Mouse (Mus musculus): ENCODE results near the gene Lgmn. TPM values are rescaled to one million over a fixed set of nuclear protein-coding genes. Genes with fewer than 3 reads are reported as not detected.

The Lgmn gene
- total RNA-seq, 2 experiments from 2014 or later, result 117 to 127 TPM

DNA sequence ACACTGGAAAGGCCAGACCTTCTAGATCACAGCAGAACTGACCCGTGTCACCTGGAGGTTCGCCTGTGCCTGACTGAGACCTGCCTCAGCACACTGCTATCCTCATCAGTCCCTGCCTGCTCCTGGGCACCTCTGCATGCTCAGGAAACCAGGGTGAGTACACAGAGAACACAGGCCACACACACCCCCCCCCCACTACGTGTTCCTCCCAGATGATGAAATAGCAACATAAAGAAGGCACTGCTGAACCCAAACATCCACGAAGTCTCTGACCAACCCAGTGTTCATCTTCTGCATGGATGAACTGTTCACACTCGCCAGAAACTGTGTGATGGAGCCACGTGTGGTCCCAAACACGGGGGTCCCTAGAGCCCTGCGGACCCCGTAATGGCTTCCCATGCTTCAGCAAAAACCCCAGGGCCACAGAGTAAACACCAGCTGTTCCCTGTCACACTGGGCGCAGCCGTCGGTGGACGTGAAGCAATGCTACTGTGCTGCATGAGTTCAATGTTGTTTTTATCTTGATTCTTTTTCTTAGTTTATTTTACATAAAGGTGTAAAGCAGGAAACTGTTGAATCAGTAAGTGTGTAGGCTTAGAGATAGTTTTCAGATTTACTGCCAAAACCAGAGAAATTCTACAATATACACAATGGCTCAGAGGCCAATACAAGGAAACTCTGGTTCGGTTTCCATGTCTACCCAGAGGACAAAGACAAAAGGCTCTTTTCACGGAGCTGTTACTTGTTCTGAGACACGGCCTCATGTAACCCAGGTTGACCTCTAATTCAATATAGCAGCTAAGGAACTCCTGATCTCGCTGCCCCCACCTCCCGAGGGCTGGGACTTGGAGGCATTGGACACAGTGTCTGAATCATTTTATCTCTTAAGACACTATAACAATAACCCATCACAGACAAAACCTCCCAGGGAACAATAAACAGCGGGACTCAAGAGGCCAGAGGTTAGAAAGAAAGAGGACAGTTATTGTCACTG lies 43.3 kb downstream of the Lgmn start:
- intact Hi-C loops (cut with DNase I), result no loop called here
- no peak for DNase-seq (ENCODE audit: low spot score in 2 of 2)

DNA sequence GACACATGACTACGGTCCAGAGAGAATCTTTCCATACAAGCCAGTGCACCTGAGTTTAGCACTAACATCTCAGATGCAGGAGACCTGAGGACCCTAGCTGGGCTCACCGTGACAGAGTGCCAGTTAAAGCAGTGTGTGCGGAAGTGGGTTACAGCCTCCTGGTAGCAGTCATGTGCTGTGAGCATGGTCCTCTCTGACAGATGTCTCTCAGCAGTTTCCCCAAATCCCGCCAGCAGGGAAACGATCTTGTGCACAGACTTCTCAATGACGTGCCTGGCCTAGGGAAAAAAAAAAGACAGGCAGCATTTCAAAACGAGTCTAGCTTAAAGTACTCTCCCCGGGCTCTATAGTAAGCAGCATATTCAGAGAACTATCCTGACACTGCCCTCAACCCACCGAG lies 44.1 kb downstream of the Lgmn start:
- intact Hi-C loops (cut with DNase I), result no loop called here
- DNase-seq (ENCODE audit: low spot score in 2 of 2), result no peak

DNA sequence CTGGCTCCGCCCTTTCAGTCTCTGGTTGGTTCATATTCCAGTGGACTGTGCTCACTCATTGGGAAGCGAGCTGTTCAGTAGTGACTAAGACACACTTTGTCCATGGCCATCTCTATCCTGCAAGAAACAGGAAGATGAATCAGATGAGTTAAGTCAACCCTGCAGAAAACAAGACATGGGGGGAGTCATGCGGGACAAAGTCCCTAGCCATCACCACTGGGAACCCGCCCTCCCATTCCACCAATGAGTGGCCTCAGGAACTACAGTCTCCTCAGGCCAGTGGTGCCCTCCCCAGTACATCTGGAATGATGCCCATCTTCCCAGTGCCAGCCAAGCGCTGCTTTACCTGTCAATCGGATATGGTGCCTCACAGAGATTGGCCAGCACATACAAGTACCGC lies 45.1 kb downstream of the Lgmn start:
- no peak for DNase-seq (ENCODE audit: low spot score in 2 of 2)
- intact Hi-C loops (cut with DNase I), result no loop called here

DNA sequence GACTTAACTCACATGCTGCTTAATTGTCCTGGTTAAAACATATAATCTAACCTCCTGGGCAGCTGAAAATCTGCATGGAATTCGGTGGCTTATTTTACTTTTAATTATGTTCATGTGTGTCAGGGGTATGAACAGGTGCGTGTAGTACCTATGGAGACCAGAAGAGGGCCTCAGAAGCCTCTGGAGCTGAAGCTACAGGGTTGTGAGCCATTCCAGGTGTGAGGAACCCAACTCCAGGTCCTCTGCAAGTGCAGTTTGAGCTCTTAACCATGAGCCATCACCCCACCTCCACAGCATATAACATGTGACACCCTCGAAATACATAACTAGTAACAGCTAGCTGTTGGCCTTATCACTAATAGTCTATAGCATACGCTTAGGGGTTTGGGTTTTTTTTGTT lies 47.6 kb downstream of the Lgmn start:
- intact Hi-C loops (cut with DNase I), result no loop called here
- peak; percentile 32 to 43 for DNase-seq (ENCODE audit: low spot score in 2 of 2)

DNA sequence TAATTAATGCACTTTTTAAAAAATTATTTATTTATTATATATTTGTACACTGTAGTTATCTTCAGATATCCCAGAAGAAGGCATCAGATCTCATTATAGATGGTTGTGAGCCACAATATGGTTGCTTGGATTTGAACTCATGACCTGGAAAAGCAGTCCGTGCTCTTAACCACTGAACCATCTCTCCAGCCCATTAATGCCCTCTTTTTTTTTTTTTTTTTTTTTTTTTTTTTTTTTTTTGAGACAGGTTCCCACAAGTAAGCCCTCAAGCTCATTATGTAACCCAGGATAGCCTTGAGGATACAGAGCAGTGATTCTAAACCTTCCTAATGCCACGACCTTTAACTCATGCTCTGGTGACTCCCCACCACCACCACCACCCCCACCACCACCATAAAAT lies 48.5 kb downstream of the Lgmn start:
- no peak for DNase-seq (ENCODE audit: low spot score in 2 of 2)
- intact Hi-C loops (cut with DNase I), result no loop called here

DNA sequence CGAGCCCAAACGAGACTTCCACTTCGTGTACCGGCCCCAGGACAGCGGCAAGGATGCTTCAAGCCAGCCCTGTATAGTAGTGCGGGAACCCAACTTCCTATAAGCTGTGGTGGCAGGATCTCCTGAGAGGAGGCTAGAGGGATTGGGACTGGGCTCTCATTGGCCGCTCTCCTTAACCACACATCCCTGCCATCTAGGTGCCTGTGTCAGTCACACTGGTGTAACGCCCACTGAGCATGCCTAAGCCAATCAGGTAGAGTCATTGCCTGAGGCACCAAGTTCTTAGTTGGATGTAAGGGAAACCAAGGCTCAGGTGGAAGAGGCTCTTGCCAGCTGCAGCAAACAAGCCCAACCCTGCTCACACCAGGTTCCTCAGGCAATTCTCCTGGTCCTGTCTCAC lies 49.6 kb downstream of the Lgmn start:
- intact Hi-C loops (cut with DNase I), result no loop called here
- peak; percentile 25 to 30 for DNase-seq (ENCODE audit: low spot score in 2 of 2)

DNA sequence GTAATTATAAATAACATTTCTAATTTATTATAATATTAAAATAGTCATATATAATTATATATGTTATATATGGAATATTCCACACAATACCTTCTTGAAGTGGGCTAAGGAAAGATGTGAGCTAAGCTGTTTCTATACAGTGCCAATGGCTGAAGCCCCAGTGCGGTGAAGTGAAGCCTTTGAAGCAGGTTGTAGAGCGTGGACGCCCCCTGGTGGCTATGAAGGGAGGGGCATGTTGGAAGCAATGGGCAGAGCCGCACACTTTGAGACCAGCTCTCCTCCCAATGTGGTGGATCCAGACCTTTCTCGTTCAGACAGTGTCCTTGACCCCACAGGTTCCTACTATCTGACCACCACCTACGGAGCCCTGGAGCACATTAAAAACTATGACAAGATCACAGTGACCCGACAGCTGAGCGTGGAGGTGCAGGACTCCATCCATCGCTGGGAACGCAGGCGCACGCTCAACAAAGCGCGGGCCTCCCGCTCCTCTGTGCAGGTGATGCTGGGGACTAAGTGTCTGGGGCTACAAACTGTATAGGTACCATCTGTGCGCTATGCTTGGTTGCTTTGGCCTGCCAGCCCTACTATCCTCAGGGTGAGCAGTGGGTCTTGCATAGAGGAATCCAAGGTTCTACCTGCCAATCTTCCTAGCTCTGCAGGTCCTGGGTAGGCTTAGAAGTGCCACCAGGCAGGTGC lies 52.2 kb downstream of the Lgmn start:
- peak; percentile 92 to 93 for DNase-seq (ENCODE audit: low spot score in 2 of 2)
- intact Hi-C loops (cut with DNase I), result loop anchor here (5.0 to 10.0 kb wide), 3 partner anchors 133 to 405 kb away; no protein-coding TSS in a partner anchor

DNA sequence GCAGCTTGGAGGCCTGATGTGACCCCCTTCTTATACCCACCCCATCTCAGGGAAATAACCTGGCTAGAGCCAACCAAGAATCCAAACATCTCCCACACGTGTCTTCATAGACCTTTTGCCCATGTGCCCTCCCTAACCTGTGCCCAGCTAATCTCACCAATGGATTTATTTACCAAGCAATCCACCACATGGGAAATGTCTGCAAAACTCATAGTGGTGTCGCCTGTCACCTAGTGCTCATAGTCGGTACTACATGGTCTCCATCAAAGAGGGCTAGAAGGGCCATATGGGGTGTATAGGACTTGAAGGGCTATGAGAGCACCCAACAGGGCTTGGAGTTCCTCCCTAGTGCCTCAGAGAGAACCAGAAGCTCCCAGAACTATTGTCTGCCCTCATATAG lies 54.8 kb downstream of the Lgmn start:
- DNase-seq (ENCODE audit: low spot score in 2 of 2), result peak; percentile 61 to 71
- intact Hi-C loops (cut with DNase I), result loop anchor here (5.0 to 10.0 kb wide), 4 partner anchors 130 to 403 kb away; no protein-coding TSS in a partner anchor

DNA sequence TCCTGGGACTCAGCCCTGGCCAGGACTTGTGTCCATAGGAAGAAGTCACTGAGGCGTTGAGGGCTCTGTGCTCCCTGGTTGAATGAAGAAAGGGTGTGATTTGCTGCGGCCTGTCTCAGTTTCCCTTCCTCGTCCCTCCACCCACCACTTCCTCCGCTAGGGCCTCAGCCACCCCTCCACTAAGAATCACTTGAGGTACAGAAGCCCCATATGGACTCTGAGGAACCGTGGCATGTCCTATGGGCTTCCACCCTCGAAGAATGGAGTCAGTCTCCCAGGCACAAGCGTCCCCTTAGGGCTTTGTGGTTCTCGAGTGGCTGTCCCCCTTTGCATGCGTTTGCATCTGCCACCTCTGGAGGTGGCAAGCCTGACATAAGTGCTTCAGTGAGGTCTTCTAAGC lies 56.3 kb downstream of the Lgmn start:
- no peak for DNase-seq (ENCODE audit: low spot score in 2 of 2)
- intact Hi-C loops (cut with DNase I), result loop anchor here (5.0 to 10.0 kb wide), 2 partner anchors 128 to 201 kb away; no protein-coding TSS in a partner anchor

DNA sequence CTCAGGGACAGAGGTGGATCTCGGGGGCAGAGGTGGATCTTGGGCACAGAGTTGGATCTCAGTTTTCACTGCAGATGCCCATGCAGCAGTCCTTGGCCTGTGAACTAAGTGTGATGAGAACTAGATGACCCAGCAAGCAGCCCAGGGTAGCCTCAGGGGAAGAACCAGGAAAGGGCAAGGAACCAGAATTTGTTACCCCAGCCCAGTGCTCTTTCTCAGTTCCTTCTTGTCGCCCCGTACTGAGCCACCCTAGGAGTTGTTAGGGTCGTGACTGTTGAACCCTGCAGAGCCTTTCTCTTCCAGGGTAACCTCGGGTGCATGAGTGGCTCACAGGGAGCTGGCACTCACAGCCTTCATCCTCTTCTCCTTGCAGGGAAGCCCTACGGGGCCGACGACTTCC lies 57.4 kb downstream of the Lgmn start:
- DNase-seq (ENCODE audit: low spot score in 2 of 2), result no peak
- intact Hi-C loops (cut with DNase I), result loop anchor here (5.0 to 10.0 kb wide), 2 partner anchors 127 to 200 kb away; no protein-coding TSS in a partner anchor

DNA sequence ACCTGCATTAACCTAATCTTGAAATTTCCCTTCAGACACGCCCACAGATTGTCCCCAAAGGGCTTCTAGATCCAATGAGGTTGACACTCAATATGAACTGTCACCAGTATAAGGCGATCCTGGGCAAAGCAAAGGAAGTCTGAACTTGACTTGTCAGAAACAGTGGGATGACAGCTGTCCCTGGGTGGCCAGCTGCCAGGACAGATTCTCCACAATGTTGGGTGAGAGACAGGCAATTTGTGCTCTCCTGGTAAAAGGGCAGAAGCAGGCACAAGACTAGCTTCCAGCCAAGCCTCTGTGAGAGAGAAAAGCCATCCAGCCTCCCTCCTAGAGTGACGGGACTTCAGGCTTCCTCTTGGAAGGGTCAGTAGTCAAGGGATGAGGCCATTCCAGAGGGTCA lies 67.3 kb downstream of the Lgmn start:
- DNase-seq (ENCODE audit: low spot score in 2 of 2), result no peak
- intact Hi-C loops (cut with DNase I), result no loop called here

DNA sequence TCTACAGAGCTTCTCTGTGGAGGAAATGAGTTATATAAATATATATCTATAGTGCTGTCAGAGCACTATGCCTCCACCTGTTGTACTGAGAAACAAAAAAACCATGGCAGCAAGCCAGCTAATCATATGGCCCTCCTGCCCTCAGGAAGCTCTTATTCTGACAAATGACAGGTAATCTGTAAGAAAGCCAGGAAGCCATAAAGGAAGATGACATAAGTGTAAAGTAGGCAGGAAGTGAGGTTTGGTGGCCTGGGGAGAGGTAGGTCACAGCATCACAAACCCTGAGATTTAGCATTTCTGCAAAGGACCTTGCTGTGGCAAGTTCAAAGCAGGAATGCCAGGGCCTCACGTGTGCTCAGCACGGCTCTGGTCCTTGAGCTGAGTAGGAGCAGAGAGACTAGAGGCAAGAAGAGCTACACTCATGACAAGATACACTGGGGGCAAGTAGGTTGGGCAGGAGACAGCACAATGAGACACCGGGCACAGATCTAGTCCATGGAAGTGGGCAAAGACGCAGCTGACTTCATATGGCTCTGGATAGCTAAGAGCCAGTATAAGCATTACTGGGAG lies 68.6 kb downstream of the Lgmn start:
- no peak for DNase-seq (ENCODE audit: low spot score in 2 of 2)

DNA sequence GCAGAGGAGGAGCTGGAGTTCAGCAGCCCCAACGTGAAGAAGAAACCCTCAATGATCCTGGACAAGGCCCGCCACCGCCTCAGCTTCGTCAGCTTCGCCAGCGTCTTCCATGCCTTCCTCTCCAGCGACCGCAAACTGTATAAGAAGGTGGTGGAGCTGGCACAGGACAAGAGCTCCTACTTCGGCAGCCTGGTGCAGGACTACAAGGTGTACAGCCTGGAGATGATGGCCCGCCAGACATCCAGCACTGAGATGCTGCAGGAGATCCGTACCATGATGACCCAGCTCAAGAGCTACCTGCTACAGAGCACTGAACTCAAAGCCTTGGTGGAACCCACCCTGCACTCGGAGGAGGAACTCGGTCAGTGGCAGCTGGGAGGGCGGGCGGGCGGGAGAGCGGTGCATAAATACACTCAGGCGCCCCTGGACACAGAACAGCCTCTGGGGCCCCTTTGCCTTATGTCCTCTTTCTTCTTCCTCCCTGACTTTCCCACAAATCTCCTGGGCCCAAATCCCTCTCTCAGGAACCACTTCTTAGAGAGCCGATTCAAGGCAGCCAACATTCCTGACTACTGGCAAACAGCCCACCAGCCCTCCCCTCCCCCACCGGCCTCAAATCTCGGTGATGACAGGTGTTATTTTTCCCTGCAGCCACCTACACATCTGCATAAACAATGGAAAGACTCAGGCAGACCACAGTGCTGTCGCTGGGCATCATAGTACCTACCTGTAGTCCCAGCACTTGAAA lies 70.0 kb downstream of the Lgmn start:
- DNase-seq (ENCODE audit: low spot score in 2 of 2), result no peak
- intact Hi-C loops (cut with DNase I), result no loop called here

More for the DNA sequence above, 68.6 kb downstream of the Lgmn start:
- intact Hi-C loops (cut with DNase I), result no loop called here

DNA sequence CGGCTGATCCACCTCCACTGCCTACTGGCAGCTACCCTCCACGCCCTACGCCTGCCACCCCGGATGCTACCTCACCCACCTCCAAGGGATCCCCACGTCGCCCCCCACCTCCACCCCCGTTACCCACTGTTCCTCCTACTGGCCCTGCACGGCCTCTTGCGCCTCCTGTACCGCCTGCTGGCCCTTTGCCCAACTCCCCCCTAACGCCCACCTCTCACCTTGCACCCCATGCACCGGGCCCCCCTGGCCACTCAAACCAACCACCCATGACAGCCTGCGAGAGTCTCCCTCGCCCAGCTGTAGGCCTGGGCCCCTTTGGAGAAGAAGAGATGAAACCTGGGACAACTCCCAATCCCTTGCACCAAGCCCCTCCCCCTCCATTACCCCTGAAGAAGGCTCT lies 71.1 kb downstream of the Lgmn start:
- intact Hi-C loops (cut with DNase I), result no loop called here
- DNase-seq (ENCODE audit: low spot score in 2 of 2), result no peak

DNA sequence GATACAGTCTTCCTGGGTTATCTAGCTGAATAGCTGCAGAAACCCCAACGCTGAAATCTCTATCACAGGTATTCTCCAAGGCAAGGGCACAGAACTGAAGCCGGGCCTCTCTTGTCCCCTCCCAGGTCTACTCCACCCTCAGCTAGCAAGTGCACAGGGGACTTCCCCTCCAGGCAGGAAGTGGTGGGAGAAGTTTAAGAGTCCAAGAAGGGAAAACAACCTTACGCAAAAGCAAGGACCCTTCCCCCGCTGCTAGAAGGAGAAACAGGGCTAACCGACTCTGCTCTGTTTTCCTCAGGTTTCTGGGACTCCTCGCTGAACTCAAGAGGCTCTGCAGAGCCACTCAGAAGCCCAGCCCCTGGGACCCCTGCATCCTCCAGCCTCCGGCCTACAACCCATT lies 71.5 kb downstream of the Lgmn start:
- intact Hi-C loops (cut with DNase I), result no loop called here
- no peak for DNase-seq (ENCODE audit: low spot score in 2 of 2)

DNA sequence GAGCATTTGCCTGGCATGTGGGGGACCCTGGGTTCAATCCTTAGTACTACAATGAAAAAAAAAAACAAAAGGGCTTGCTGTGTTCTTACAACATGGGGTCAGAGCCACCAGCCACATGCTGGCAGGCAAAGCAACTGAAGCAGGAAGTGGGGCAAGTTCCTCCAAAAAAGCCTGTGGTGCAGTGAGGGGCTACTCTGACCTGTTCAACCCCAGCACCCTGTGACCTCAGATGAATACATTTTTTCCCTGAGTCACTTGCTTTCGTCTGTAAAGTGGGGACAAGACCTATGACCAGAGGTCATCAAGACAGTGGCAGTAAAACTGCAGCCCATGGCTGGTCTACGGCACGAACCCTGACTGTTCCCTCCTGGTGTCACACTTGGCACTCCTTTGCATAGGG lies 72.5 kb downstream of the Lgmn start:
- no peak for DNase-seq (ENCODE audit: low spot score in 2 of 2)
- intact Hi-C loops (cut with DNase I), result no loop called here

DNA sequence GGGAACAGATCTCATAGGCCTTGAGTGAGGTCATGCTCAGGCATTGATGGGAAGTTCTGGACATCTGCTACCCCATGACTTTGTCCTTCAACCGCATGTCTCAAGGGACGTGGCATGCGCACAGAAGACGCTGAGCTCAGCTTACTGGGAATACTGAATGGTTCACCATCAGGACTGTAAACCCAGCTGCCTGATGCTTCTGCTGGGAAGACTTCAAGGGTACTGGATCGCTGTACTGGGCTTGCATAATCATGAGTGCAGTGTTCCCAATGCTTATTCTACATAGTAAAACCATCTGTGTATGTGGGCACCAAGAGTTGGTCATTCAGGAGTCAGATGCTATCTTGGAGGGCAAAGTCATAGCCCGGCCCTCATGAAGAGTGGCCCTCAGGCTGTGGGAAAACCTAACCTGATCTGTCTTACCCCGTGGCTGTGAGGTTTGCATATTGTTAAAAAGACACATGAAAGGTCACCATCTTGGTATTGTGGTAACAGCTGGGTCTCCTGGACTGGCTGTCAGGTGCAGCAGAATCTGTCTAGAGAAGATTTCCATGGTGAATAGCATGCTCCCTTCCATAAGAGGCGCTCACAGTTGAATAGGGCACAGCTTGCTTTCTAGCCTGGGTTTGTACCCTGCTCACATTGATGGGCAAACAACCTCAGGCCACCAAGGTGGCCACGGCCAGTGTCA lies 73.3 kb downstream of the Lgmn start:
- intact Hi-C loops (cut with DNase I), result no loop called here
- no peak for DNase-seq (ENCODE audit: low spot score in 2 of 2)

DNA sequence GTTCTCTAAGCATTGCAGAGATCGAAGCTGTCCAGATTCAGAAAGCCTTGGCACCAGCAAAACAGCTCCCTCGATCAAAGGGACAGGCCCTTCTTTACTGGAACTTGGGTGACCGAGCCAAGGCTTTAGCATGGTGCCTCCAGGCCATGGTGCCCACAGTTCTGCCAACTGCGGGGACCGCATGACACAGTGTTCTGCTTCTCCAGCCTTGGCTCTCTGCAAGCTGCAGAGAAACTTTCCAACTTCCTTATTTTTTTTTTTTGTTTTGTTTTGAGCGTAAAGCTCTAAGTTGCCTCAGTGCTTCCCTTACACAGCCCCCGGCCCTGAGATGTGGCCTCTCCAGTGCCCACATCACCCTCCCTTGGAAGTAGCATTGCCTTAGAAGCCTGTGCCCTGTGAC lies 74.6 kb downstream of the Lgmn start:
- no peak for DNase-seq (ENCODE audit: low spot score in 2 of 2)
- intact Hi-C loops (cut with DNase I), result no loop called here

Measured in left cerebral cortex, postnatal 14 days (tissue).